Mouse (Mus musculus) erythroblast, embryonic 14.5 days (primary cell): ENCODE data around the gene Tes3-ps. TPM values are rescaled to one million over a fixed set of nuclear protein-coding genes. Genes with fewer than 3 reads are reported as not detected.

Experiments used
- H3K27me3 ChIP-seq: 2 replicates; pipeline ENCODE4 v1.6.1; 2012; ENCODE audit warnings: inconsistent platforms; ENCODE audit not compliant: control insufficient read depth
- H3K36me3 ChIP-seq: 2 replicates; pipeline ENCODE4 v1.6.1; 2012; ENCODE audit warnings: mild to moderate bottlenecking, inconsistent platforms; ENCODE audit not compliant: control insufficient read depth
- H3K4me1 ChIP-seq: 2 replicates; pipeline ENCODE4 v1.6.1; 2012; ENCODE audit warnings: inconsistent platforms; ENCODE audit not compliant: control insufficient read depth
- H3K4me3 ChIP-seq: replicated peaks from 2 replicates; pipeline ENCODE3; 2012; ENCODE audit warnings: moderate library complexity, mild to moderate bottlenecking, inconsistent platforms
- H3K9me3 ChIP-seq: 2 replicates; pipeline ENCODE4 v1.6.1; 2012; ENCODE audit warnings: low read length, inconsistent platforms, mixed read lengths; ENCODE audit not compliant: control insufficient read depth
- GATA1 ChIP-seq: IDR thresholded peaks from 2 replicates; pipeline ENCODE4 v1.6.1; 2012; ENCODE audit warnings: low read length, inconsistent platforms, mixed read lengths
- TAL1 ChIP-seq: IDR thresholded peaks from 3 replicates; pipeline ENCODE4 v1.6.1; 2012; ENCODE audit warnings: low read length, inconsistent platforms, mixed read lengths
- polyA plus RNA-seq: library from polyadenylated mRNA; stranded (reverse); fragments of >175 nt; gene quantifications from 2 replicates; pipeline ENCODE4 v1.2.3, GENCODE M21; 2012

The Tes3-ps gene
- polyA plus RNA-seq, 1 experiment, result 0.02 TPM

GRCm38 (mm10) chr13:49466393-49467075, 26.6 kb upstream of the Tes3-ps start:
- Histone ChIP-seq H3K4me1 (peaks cover 2% of the 10 kb centered on the region; the same call in 1 of the 2 replicates), H3K36me3 (peaks cover 66% of the 10 kb centered on the region), H3K4me3 (no peak overlapping the region), H3K9me3 (no peaks in the 10 kb centered on the region), H3K27me3 (no peaks in the 10 kb centered on the region)
- TF ChIP-seq GATA1 (no peak), TAL1 (no peak)

- peaks cover 56% of the 10 kb centered on the region for H3K36me3 ChIP-seq
- H3K9me3 ChIP-seq, result no peaks in the 10 kb centered on the region
- TF ChIP-seq TAL1 (no peak), GATA1 (no peak)
- H3K27me3 ChIP-seq, result no peaks in the 10 kb centered on the region
- H3K4me3 ChIP-seq, result no peak overlapping the region
- peaks cover 2% of the 10 kb centered on the region; the same call in 1 of the 2 replicates for H3K4me1 ChIP-seq
These were observed 25.5 kb upstream of the Tes3-ps start for GRCm38 (mm10) chr13:49467585-49467984.

GRCm38 (mm10) chr13:49469002-49469401, 24.1 kb upstream of the Tes3-ps start:
- no peak for TF ChIP-seq GATA1
- TF ChIP-seq TAL1, result no peak
- no peaks in the 10 kb centered on the region for H3K9me3 ChIP-seq
- peaks cover 43% of the 10 kb centered on the region for H3K36me3 ChIP-seq
- no peaks in the 10 kb centered on the region for H3K27me3 ChIP-seq
- no peak overlapping the region for H3K4me3 ChIP-seq
- H3K4me1 ChIP-seq, result peaks cover 2% of the 10 kb centered on the region; the same call in 1 of the 2 replicates

GRCm38 (mm10) chr13:49470319-49470718, 22.8 kb upstream of the Tes3-ps start:
- TF ChIP-seq GATA1 (no peak), TAL1 (no peak)
- H3K27me3 ChIP-seq, result no peaks in the 10 kb centered on the region
- no peak overlapping the region for H3K4me3 ChIP-seq
- peaks cover 30% of the 10 kb centered on the region for H3K36me3 ChIP-seq
- H3K9me3 ChIP-seq, result no peaks in the 10 kb centered on the region
- H3K4me1 ChIP-seq, result peaks cover 2% of the 10 kb centered on the region; the same call in 1 of the 2 replicates

DNA sequence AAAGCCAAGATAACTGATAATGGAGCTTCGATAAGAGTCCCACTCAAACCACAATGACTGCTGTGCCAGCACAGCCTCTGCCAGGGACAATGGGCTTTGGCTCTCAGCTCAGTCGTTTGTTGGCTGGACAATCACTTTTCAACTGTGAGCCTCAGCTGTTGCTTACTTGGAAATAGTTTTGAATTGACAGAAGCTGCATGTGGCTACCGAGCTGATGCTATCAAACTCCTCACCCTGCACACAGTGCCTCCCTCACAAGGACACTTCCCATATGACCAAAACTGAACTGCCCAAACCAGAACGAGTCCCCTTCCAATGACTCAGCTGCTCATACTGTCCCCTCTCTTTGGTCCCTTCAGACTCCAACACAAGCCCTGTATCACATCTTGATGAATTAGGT, 22.3 kb upstream of the Tes3-ps start:
- H3K9me3 ChIP-seq, result no peaks in the 10 kb centered on the region

DNA sequence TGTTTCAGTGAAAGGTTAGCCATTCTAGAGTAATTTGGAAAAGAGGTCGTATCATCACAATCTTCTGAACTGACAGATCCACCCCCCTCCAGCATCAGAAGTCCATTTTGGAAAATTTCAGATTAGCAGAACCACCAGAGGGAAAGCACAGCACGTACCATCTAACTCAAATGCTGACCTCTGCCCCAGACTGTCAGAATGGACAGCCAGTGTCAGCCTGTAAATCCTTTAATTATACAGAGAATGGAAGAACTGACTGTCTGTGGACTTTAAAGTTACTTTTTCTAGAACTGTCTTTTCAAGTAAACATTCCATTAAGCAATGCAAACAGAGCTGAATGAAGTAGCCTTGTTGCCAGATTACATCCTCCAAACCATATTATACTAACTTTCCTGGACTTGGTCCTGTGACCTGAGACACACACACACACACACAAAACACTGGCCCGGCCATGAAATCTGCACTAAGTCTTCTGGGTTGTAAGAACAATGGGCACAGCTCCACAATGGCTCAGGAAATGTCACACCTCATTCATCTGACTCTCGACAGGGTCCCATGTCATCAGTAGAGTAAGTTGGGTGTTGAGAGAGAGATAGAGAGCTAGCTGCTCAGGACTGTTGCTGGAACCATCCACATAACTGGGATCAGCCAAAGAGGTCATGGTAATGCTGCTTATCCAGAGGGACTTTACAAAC, 21.0 kb upstream of the Tes3-ps start:
- Histone ChIP-seq H3K4me3 (no peak overlapping the region), H3K4me1 (no peaks in the 10 kb centered on the region), H3K27me3 (no peaks in the 10 kb centered on the region), H3K36me3 (peaks cover 17% of the 10 kb centered on the region), H3K9me3 (no peaks in the 10 kb centered on the region)
- no peak for TF ChIP-seq GATA1
- TF ChIP-seq TAL1, result no peak

More for the DNA sequence above, 22.3 kb upstream of the Tes3-ps start:
- Histone ChIP-seq H3K4me3 (no peak overlapping the region), H3K4me1 (peaks cover under 1% of the 10 kb centered on the region; the same call in 1 of the 2 replicates), H3K36me3 (peaks cover 25% of the 10 kb centered on the region), H3K27me3 (no peaks in the 10 kb centered on the region)
- TF ChIP-seq TAL1 (no peak), GATA1 (no peak)

GRCm38 (mm10) chr13:49472676-49473005, 20.5 kb upstream of the Tes3-ps start:
- no peak overlapping the region for H3K4me3 ChIP-seq
- TF ChIP-seq GATA1 (no peak), TAL1 (no peak)
- H3K4me1 ChIP-seq, result no peaks in the 10 kb centered on the region
- no peaks in the 10 kb centered on the region for H3K9me3 ChIP-seq
- no peaks in the 10 kb centered on the region for H3K27me3 ChIP-seq
- peaks cover 13% of the 10 kb centered on the region for H3K36me3 ChIP-seq

DNA sequence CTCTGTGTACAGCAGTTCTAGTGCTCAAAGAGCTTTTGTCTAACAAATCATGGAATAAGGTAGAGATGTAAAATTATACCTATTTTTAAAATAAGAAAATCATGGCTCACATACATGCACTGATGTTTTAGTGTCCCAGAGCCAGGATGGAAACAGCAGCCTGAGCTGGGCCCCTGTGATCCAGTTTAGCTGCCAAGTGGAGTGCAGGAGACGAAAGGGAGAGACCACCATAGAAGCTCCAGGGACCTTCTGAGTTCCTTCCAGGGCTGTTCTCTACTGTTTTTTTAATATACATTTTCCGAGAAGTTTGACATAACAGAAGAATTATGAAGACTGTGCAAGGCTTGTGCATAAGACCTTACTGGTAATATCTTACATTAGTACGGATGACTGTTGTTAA, 15.2 kb upstream of the Tes3-ps start:
- Histone ChIP-seq H3K4me3 (no peak overlapping the region), H3K9me3 (no peaks in the 10 kb centered on the region), H3K4me1 (no peaks in the 10 kb centered on the region), H3K36me3 (no peaks in the 10 kb centered on the region), H3K27me3 (no peaks in the 10 kb centered on the region)
- TF ChIP-seq GATA1, result no peak
- no peak for TF ChIP-seq TAL1

GRCm38 (mm10) chr13:49478851-49479374, 14.2 kb upstream of the Tes3-ps start:
- no peaks in the 10 kb centered on the region for H3K36me3 ChIP-seq
- no peaks in the 10 kb centered on the region for H3K4me1 ChIP-seq
- no peaks in the 10 kb centered on the region for H3K9me3 ChIP-seq
- H3K4me3 ChIP-seq, result no peak overlapping the region
- no peaks in the 10 kb centered on the region for H3K27me3 ChIP-seq
- no peak for TF ChIP-seq TAL1
- TF ChIP-seq GATA1, result no peak
